Mouse (Mus musculus) heart, postnatal 4 days (tissue): ENCODE measurements around the gene Skiv2l. TPM values are rescaled to one million over a fixed set of nuclear protein-coding genes. Genes with fewer than 3 reads are reported as not detected.
A peak's percentile ranks its signal among the peaks of the same experiment; 100 is the strongest.
"Not testable (repeated sequence)": the region's sequence is repeated elsewhere in the genome, so short reads cannot be mapped to it uniquely, and the experiment has no call there.

ENCODE experiments used
- DNase-seq: peaks from one replicate; pipeline ENCODE4 v3.0.0; 2021
- total RNA-seq, 2 experiments: library from RNA; stranded (reverse); gene quantifications; 2 replicates each; pipeline ENCODE4 v1.2.3; 2021

Gene Skiv2l
- total RNA-seq, 2 experiments from 2014 or later = 27.4 to 27.9 TPM

GRCm38 (mm10) chr17:34811275-34811674, 38.7 kb downstream of the Skiv2l start:
- DNase-seq = no peak

- DNase-seq = not testable (repeated sequence)
These were observed 39.2 kb downstream of the Skiv2l start for GRCm38 (mm10) chr17:34810811-34811210.

- not testable (repeated sequence) for DNase-seq
These were observed 39.6 kb downstream of the Skiv2l start for GRCm38 (mm10) chr17:34810411-34810810.

- no peak for DNase-seq
These were observed 41.3 kb downstream of the Skiv2l start for GRCm38 (mm10) chr17:34808599-34809205.

GRCm38 (mm10) chr17:34807176-34807575, 42.8 kb downstream of the Skiv2l start:
- no peak for DNase-seq

- no peak for DNase-seq
These were observed 45.0 kb downstream of the Skiv2l start for GRCm38 (mm10) chr17:34804871-34805562.

- DNase-seq = not testable (repeated sequence)
These were observed 45.7 kb downstream of the Skiv2l start, which contains the start of gene Cyp21a1 for GRCm38 (mm10) chr17:34804301-34804700. Gene Cyp21a1, minus strand, starts transcription at chr17:34804561.

- not testable (repeated sequence) for DNase-seq
These were observed 46.6 kb downstream of the Skiv2l start for GRCm38 (mm10) chr17:34803367-34803766.

- DNase-seq = not testable (repeated sequence)
These were observed 47.3 kb downstream of the Skiv2l start for GRCm38 (mm10) chr17:34802756-34803155.

GRCm38 (mm10) chr17:34800781-34801305, 49.2 kb downstream of the Skiv2l start:
- DNase-seq = not testable (repeated sequence)

- no peak for DNase-seq
These were observed 50.5 kb downstream of the Skiv2l start for GRCm38 (mm10) chr17:34799531-34799925.

- DNase-seq = no peak
These were observed 51.0 kb downstream of the Skiv2l start for GRCm38 (mm10) chr17:34798866-34799530.

- not testable (repeated sequence) for DNase-seq
These were observed 51.9 kb downstream of the Skiv2l start for GRCm38 (mm10) chr17:34798071-34798470.

- not testable (repeated sequence) for DNase-seq
These were observed 52.6 kb downstream of the Skiv2l start for GRCm38 (mm10) chr17:34797211-34797995.

- peak; percentile 2 for DNase-seq
These were observed 53.5 kb downstream of the Skiv2l start for GRCm38 (mm10) chr17:34796311-34797140.

GRCm38 (mm10) chr17:34795633-34796032, 54.4 kb downstream of the Skiv2l start:
- peak; percentile 72 for DNase-seq

- DNase-seq = peak; percentile 1
These were observed 55.0 kb downstream of the Skiv2l start for GRCm38 (mm10) chr17:34795016-34795415.
